Mouse (Mus musculus) hindbrain, embryonic 12.5 days (tissue): ENCODE measurements around the gene Map2k3. TPM values are rescaled to one million over a fixed set of nuclear protein-coding genes. Genes with fewer than 3 reads are reported as not detected.

ENCODE experiments used
- ATAC-seq: fragments of 200-750 bp; cut with Nextera tagmentation; 2 replicates; pipeline ENCODE4 v1.8.0; 2017; ENCODE audit warnings: moderate TSS enrichment; ENCODE audit not compliant: low FRiP score
- H3K27ac ChIP-seq: fragments of 300-500 bp; sonication (generic); 2 replicates; pipeline ENCODE4 v1.5.1; 2016; ENCODE audit warnings: mild to moderate bottlenecking
- H3K27me3 ChIP-seq: fragments of 300-500 bp; sonication (generic); 2 replicates; pipeline ENCODE4 v1.6.1; 2016; ENCODE audit warnings: mild to moderate bottlenecking
- H3K36me3 ChIP-seq: fragments of 300-500 bp; sonication (generic); 2 replicates; pipeline ENCODE4 v1.6.1; 2016; ENCODE audit warnings: mild to moderate bottlenecking
- H3K4me1 ChIP-seq: fragments of 300-500 bp; sonication (generic); 2 replicates; pipeline ENCODE4 v1.6.1; 2016
- H3K4me2 ChIP-seq: fragments of 300-500 bp; sonication (generic); replicated peaks from 2 replicates; pipeline ENCODE4 v1.6.1; 2016; ENCODE audit warnings: mild to moderate bottlenecking
- H3K4me3 ChIP-seq: fragments of 300-500 bp; sonication (generic); 2 replicates; pipeline ENCODE4 v1.5.1; 2016; ENCODE audit warnings: mild to moderate bottlenecking
- H3K9ac ChIP-seq: fragments of 300-500 bp; sonication (generic); 2 replicates; pipeline ENCODE4 v1.6.1; 2016; ENCODE audit warnings: mild to moderate bottlenecking, moderate library complexity
- H3K9me3 ChIP-seq: fragments of 300-500 bp; sonication (generic); replicated peaks from 2 replicates; pipeline ENCODE4 v1.6.1; 2016; ENCODE audit warnings: mild to moderate bottlenecking
- WGBS: fragments of 180-500 bp; shearing (Covaris S2); methylation state at CpG from one replicate; pipeline ENCODE4 v1.1.7; 2016; 5-methylcytosine and 5-hydroxymethylcytosine counted together
- polyA plus RNA-seq: library from polyadenylated mRNA; unstranded; fragments of >200 nt; fragmentation: Nextera tagmentation; extraction: Ambion mirVana; gene quantifications from 2 replicates; pipeline ENCODE4 v1.2.1, GENCODE M21; 2016

Gene Map2k3
- polyA plus RNA-seq, 1 experiment from 2014 or later: 51.0 TPM

GRCm38 (mm10) chr11:60951896-60952295, 20.1 kb downstream of the Map2k3 start:
- Histone ChIP-seq H3K27me3 (no peaks in the 10 kb centered on the region), H3K4me1 (no peaks in the 10 kb centered on the region), H3K36me3 (peaks cover 41% of the 10 kb centered on the region), H3K27ac (no peak overlapping the region), H3K9ac (no peak overlapping the region), H3K4me3 (no peak overlapping the region), H3K4me2 (no peak overlapping the region), H3K9me3 (no peaks in the 10 kb centered on the region)
- WGBS: 94% methylated on average over 5 of the region's 5 CpGs
- ATAC-seq: no peak

DNA sequence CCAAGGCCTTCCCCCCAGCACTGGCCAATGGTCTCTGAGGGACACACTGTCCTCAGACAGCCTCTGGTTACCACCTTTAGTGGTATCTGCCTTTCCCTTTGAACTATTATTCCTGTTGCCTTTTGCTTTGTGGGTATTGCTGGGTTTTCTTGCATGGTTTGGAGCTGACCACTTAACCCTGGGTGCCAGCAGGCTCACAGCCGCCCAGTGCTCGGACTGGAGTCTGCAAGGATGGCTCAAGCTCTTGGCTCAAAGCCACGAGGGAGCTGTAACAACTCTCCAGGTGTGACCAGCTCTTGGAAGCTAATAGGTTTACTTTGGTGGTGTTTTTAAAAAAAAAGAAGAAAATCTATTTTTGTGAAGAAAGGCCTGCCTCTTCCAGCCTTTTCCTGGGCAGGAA, 20.5 kb downstream of the Map2k3 start:
- Histone ChIP-seq H3K4me3 (no peak overlapping the region), H3K4me2 (no peak overlapping the region), H3K36me3 (peaks cover 39% of the 10 kb centered on the region), H3K9me3 (no peaks in the 10 kb centered on the region), H3K27me3 (no peaks in the 10 kb centered on the region), H3K4me1 (no peaks in the 10 kb centered on the region), H3K9ac (no peak overlapping the region), H3K27ac (no peak overlapping the region)
- no peak for ATAC-seq
- 92% methylated on average over 3 of the region's 3 CpGs for WGBS

- Histone ChIP-seq H3K9ac (no peak overlapping the region), H3K4me2 (no peak overlapping the region), H3K27me3 (no peaks in the 10 kb centered on the region), H3K4me1 (no peaks in the 10 kb centered on the region), H3K9me3 (no peaks in the 10 kb centered on the region), H3K4me3 (no peak overlapping the region), H3K27ac (no peak overlapping the region), H3K36me3 (peaks cover 36% of the 10 kb centered on the region)
- WGBS: 95% methylated on average over 6 of the region's 6 CpGs
- ATAC-seq: no peak
Measured at GRCm38 (mm10) chr11:60952986-60953385, 21.2 kb downstream of the Map2k3 start.

DNA sequence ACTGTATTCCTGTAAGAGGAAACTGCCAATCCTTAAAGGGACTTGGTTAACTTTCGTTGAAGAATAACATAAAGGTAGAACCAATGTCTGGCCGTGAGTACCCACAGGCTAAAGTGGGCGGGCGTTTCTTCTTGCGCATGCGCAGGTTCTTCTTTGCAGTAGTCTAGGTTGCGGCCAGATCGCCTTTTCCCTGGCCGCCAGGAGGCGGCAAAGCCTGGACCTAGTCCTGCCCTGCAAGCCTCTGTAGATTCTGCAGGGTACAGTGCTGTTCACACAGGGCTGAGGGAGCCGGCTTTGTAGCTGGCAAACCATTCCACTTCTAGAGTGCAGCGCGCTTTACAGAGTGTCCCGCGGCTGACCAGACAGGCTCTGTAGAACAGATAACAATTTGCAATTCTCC, 22.0 kb downstream of the Map2k3 start:
- Histone ChIP-seq H3K4me3 (no peak overlapping the region), H3K4me1 (no peaks in the 10 kb centered on the region), H3K9me3 (no peaks in the 10 kb centered on the region), H3K36me3 (peaks cover 29% of the 10 kb centered on the region), H3K4me2 (peak overlapping the region; percentile 30), H3K27me3 (no peaks in the 10 kb centered on the region), H3K9ac (no peak overlapping the region), H3K27ac (no peak overlapping the region)
- 6% methylated on average over 15 of the region's 15 CpGs for WGBS
- peak; percentile 96 for ATAC-seq

DNA sequence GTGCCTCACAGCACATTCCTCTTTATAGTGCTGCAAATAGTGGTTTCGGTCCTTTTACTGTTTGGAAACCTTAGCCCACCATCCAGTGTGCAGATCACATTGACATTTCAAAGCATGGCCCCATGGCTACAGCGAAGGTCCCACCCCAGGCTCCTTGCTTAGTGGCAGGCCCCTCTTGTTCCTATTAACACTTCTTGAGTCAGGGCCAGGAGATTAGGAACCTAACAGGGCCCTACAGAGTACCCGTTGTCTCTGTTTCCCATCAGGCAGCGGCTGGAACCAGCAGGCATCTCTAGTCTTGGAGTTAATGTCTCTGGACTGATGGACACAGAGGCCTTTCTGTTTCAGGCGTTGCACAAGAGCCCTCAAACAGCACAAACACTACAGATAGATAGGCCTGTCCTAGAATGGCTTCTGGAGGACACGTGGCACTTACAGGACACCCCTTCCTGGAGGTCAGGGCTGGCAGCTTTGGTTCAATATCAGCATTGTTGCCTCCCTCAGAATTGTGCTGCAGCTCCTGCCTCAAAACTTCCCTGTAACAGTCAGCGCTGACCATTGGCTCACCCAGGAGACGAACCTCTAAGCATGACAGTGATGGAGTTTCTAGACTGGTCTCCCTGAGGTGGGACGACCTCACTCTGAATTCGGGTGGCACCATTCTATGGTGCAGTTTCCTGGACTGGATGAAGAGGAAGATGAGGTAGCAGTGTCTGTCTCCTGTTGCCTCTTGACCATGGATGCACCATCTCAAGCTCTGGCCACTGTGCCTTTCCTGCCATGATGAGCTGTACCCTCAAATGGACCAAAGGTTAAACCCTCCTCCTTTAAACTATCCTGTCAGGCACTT, 22.6 kb downstream of the Map2k3 start:
- Histone ChIP-seq H3K27ac (no peak overlapping the region), H3K4me2 (peak overlapping the region; percentile 30; the same call in 1 of the 2 replicates), H3K4me1 (no peaks in the 10 kb centered on the region), H3K9ac (no peak overlapping the region), H3K36me3 (peaks cover 25% of the 10 kb centered on the region), H3K4me3 (no peak overlapping the region), H3K9me3 (no peaks in the 10 kb centered on the region), H3K27me3 (no peaks in the 10 kb centered on the region)
- 0 out of 2 replicates have a peak, but pooled peaks have one; percentile 18 for ATAC-seq
- WGBS: 80% methylated on average over 10 of the region's 10 CpGs

- no peaks in the 10 kb centered on the region for H3K27me3 ChIP-seq
- no peaks in the 10 kb centered on the region for H3K4me1 ChIP-seq
- H3K27ac ChIP-seq: no peak overlapping the region
- ATAC-seq: no peak
- WGBS: 79% methylated on average over 8 of the region's 9 CpGs
- no peak overlapping the region for H3K4me3 ChIP-seq
- H3K9me3 ChIP-seq: no peaks in the 10 kb centered on the region
- H3K4me2 ChIP-seq: no peak overlapping the region
- H3K9ac ChIP-seq: no peak overlapping the region
- peaks cover 20% of the 10 kb centered on the region for H3K36me3 ChIP-seq
Measured at GRCm38 (mm10) chr11:60955621-60956383, 24.0 kb downstream of the Map2k3 start.

- Histone ChIP-seq H3K27me3 (no peaks in the 10 kb centered on the region), H3K4me2 (no peak overlapping the region), H3K4me1 (no peaks in the 10 kb centered on the region), H3K36me3 (no peaks in the 10 kb centered on the region), H3K9me3 (no peaks in the 10 kb centered on the region), H3K4me3 (no peak overlapping the region), H3K9ac (no peak overlapping the region), H3K27ac (no peak overlapping the region)
- ATAC-seq: no peak
- 89% methylated on average over 4 of the region's 4 CpGs for WGBS
Measured at GRCm38 (mm10) chr11:60958948-60959347, 27.1 kb downstream of the Map2k3 start.

DNA sequence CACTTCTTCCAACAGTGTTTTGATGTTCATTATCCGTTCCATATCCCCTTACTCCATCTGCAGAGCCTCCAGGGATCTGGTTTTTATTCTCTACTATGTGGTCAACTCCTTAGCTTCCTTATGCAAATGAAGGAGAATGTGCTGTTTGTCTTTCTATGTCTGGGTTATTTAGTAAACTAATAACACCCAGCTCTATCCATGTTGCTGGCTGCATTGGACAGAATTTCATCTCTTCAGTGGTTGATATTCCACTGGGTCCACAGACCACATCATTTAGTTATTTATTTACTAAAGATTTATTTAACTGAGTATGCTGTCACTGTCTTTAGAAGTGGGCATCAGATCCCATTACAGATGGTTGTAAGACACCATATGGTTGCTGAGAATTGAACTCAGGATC, 29.3 kb downstream of the Map2k3 start:
- no peak for ATAC-seq
- H3K4me2 ChIP-seq: no peak overlapping the region
- no peaks in the 10 kb centered on the region; the same call in 1 of the 2 replicates for H3K9me3 ChIP-seq
- H3K9ac ChIP-seq: no peak overlapping the region
- H3K36me3 ChIP-seq: no peaks in the 10 kb centered on the region
- no peak overlapping the region for H3K4me3 ChIP-seq
- no peaks in the 10 kb centered on the region for H3K4me1 ChIP-seq
- WGBS: 62% methylated on average over 1 of the region's 1 CpGs
- no peak overlapping the region for H3K27ac ChIP-seq
- no peaks in the 10 kb centered on the region for H3K27me3 ChIP-seq

GRCm38 (mm10) chr11:60962709-60963108, 30.9 kb downstream of the Map2k3 start:
- H3K4me1 ChIP-seq: peaks cover 3% of the 10 kb centered on the region; the same call in 1 of the 2 replicates
- no peaks in the 10 kb centered on the region for H3K27me3 ChIP-seq
- H3K27ac ChIP-seq: no peak overlapping the region
- H3K4me2 ChIP-seq: no peak overlapping the region
- ATAC-seq: no peak
- H3K9me3 ChIP-seq: no peaks in the 10 kb centered on the region; the same call in 1 of the 2 replicates
- no peaks in the 10 kb centered on the region for H3K36me3 ChIP-seq
- no peak overlapping the region for H3K9ac ChIP-seq
- 84% methylated on average over 5 of the region's 5 CpGs for WGBS
- no peak overlapping the region for H3K4me3 ChIP-seq

GRCm38 (mm10) chr11:60966974-60967373, 35.1 kb downstream of the Map2k3 start:
- H3K9me3 ChIP-seq: no peaks in the 10 kb centered on the region; the same call in 1 of the 2 replicates
- no peaks in the 10 kb centered on the region for H3K36me3 ChIP-seq
- H3K9ac ChIP-seq: no peak overlapping the region
- no peak overlapping the region for H3K27ac ChIP-seq
- H3K4me2 ChIP-seq: no peak overlapping the region
- H3K4me3 ChIP-seq: no peak overlapping the region
- H3K27me3 ChIP-seq: no peaks in the 10 kb centered on the region
- ATAC-seq: no peak
- peaks cover 3% of the 10 kb centered on the region; the same call in 1 of the 2 replicates for H3K4me1 ChIP-seq
- WGBS: 56% methylated on average over 6 of the region's 6 CpGs

- no peak for ATAC-seq
- H3K9me3 ChIP-seq: no peaks in the 10 kb centered on the region
- H3K9ac ChIP-seq: no peak overlapping the region
- 78% methylated on average over 11 of the region's 11 CpGs for WGBS
- no peak overlapping the region for H3K27ac ChIP-seq
- H3K36me3 ChIP-seq: no peaks in the 10 kb centered on the region
- 0 out of 2 replicates have a peak, but pooled peaks cover 3% of the 10 kb centered on the region for H3K4me1 ChIP-seq
- no peaks in the 10 kb centered on the region for H3K27me3 ChIP-seq
- H3K4me2 ChIP-seq: no peak overlapping the region
- no peak overlapping the region for H3K4me3 ChIP-seq
Measured at GRCm38 (mm10) chr11:60975097-60975496, 43.3 kb downstream of the Map2k3 start.

- no peak overlapping the region for H3K4me2 ChIP-seq
- H3K9me3 ChIP-seq: no peaks in the 10 kb centered on the region
- no peak overlapping the region for H3K4me3 ChIP-seq
- no peak for ATAC-seq
- H3K27me3 ChIP-seq: no peaks in the 10 kb centered on the region
- H3K27ac ChIP-seq: no peak overlapping the region
- H3K4me1 ChIP-seq: 0 out of 2 replicates have a peak, but pooled peaks cover 3% of the 10 kb centered on the region
- H3K36me3 ChIP-seq: no peaks in the 10 kb centered on the region
- H3K9ac ChIP-seq: no peak overlapping the region
- WGBS: 76% methylated on average over 2 of the region's 2 CpGs
Measured at GRCm38 (mm10) chr11:60976234-60976633, 44.4 kb downstream of the Map2k3 start.
